Mouse (Mus musculus) G1E (cell line): ENCODE measurements around the gene Urad. TPM values are rescaled to one million over a fixed set of nuclear protein-coding genes. Genes with fewer than 3 reads are reported as not detected.

Experiments
- ATAC-seq: 2 replicates; pipeline ENCODE4 v1.8.0; 2016; ENCODE audit warnings: mild to moderate bottlenecking; ENCODE audit not compliant: insufficient number of reproducible peaks, poor library complexity, low FRiP score, severe bottlenecking; ENCODE audit errors: extremely low read depth
- DNase-seq: peaks from one replicate; pipeline ENCODE4 v3.0.0; 2012; ENCODE audit warnings: low spot score
- H3K27me3 ChIP-seq: 2 replicates; pipeline ENCODE4 v1.6.1; 2012; ENCODE audit warnings: mild to moderate bottlenecking, low read length, inconsistent platforms; ENCODE audit not compliant: insufficient read depth
- H3K36me3 ChIP-seq: replicated peaks from 2 replicates; pipeline ENCODE3; 2012; ENCODE audit warnings: mild to moderate bottlenecking, inconsistent platforms
- H3K4me1 ChIP-seq: 2 replicates; pipeline ENCODE4 v1.6.1; 2012; ENCODE audit warnings: low read depth, low read length, inconsistent platforms, mixed read lengths; ENCODE audit not compliant: insufficient read depth
- H3K4me3 ChIP-seq: 2 replicates; pipeline ENCODE4 v1.5.1; 2012; ENCODE audit warnings: low read depth, mild to moderate bottlenecking, inconsistent platforms, low read length, moderate library complexity, mixed read lengths
- H3K9me3 ChIP-seq: replicated peaks from 2 replicates; pipeline ENCODE4 v1.6.1; 2012; ENCODE audit warnings: inconsistent platforms
- CTCF ChIP-seq: IDR thresholded peaks from 2 replicates; pipeline ENCODE4 v1.5.1; 2012; ENCODE audit warnings: low read depth, low read length, inconsistent platforms, mixed read lengths
- GATA1 ChIP-seq: IDR thresholded peaks from 2 replicates; pipeline ENCODE4 v1.6.1; 2012; ENCODE audit warnings: borderline replicate concordance, low read length, inconsistent platforms, mixed read lengths
- GATA2 ChIP-seq: IDR thresholded peaks from 2 replicates; pipeline ENCODE4 v1.6.1; 2012; ENCODE audit warnings: low read depth, low read length, inconsistent platforms, borderline replicate concordance
- POLR2AphosphoS5 ChIP-seq: IDR thresholded peaks from 2 replicates; pipeline ENCODE4 v1.6.1; 2012; ENCODE audit warnings: low read depth, low read length, inconsistent platforms; ENCODE audit not compliant: insufficient replicate concordance
- TAL1 ChIP-seq: conservative IDR thresholded peaks from 2 replicates; pipeline ENCODE4 v1.6.1; 2012; ENCODE audit warnings: low read depth, low read length, inconsistent platforms, mixed read lengths
- polyA plus RNA-seq: library from polyadenylated mRNA; stranded (reverse); fragments of >175 nt; gene quantifications from 2 replicates; pipeline ENCODE4 v1.2.3, GENCODE M21; 2012
- total RNA-seq, 2 experiments: library from RNA; stranded (forward) in 1 of 2; stranded (reverse) in 1 of 2; fragments of 200-1000 nt in 1 of 2; fragments of >200 nt in 1 of 2; fragmentation: Nextera tagmentation in 1 of 2; gene quantifications; 2 replicates each; pipeline ENCODE4 v1.2.3; 2014 to 2017

Gene Urad
- total and polyA plus RNA-seq, 3 experiments = not detected

- Histone ChIP-seq H3K36me3 (no peaks in the 10 kb centered on the region), H3K27me3 (peaks cover 50% of the 10 kb centered on the region), H3K9me3 (peaks cover 11% of the 10 kb centered on the region), H3K4me1 (no peaks in the 10 kb centered on the region), H3K4me3 (no peak within 1 kb of the TSS)
- TF ChIP-seq GATA1 = no peak
- no peak for TF ChIP-seq POLR2AphosphoS5
- TF ChIP-seq TAL1 = no peak
- TF ChIP-seq CTCF = no peak
- TF ChIP-seq GATA2 = no peak
- DNase-seq (no peak), ATAC-seq (no peak)
Measured at GRCm38 (mm10) chr5:147306638-147307397, 15.4 kb downstream of the Urad start, which contains the start of gene Cdx2. Gene Cdx2, minus strand, starts transcription at chr5:147307270.

GRCm38 (mm10) chr5:147305856-147306637 is 16.2 kb downstream of the Urad start:
- H3K27me3 ChIP-seq = peaks cover 57% of the 10 kb centered on the region
- no peak for DNase-seq
- peaks cover 11% of the 10 kb centered on the region for H3K9me3 ChIP-seq
- TF ChIP-seq GATA1 = no peak
- no peak for TF ChIP-seq GATA2
- TF ChIP-seq TAL1 = no peak
- TF ChIP-seq POLR2AphosphoS5 = no peak
- no peak for TF ChIP-seq CTCF
- no peaks in the 10 kb centered on the region for H3K4me1 ChIP-seq
- ATAC-seq = no peak
- H3K4me3 ChIP-seq = no peak overlapping the region
- no peaks in the 10 kb centered on the region for H3K36me3 ChIP-seq

DNA sequence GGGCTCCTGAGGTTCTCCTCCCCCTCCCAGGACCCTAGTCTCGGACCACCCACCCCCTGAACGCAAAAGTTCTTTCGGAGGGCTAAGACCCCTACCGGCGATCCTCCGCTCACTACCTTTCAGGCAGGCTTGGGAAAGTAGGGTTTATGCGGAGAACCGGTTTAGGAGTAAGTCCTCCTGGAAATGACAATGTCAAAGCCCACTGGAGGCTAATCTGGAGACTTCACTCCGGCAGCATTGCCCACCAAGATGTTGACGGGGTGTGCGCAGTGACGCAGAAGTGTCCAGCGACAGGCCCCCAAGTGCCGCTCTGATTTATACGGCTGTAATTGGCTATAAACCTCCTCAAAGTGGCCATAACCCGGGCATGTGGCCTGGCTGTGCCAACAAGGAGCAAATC is 17.1 kb downstream of the Urad start:
- no peak for TF ChIP-seq POLR2AphosphoS5
- TF ChIP-seq TAL1 = no peak
- no peak for TF ChIP-seq GATA2
- no peak for TF ChIP-seq CTCF
- no peak for TF ChIP-seq GATA1
- H3K4me1 ChIP-seq = no peaks in the 10 kb centered on the region
- peaks cover 65% of the 10 kb centered on the region for H3K27me3 ChIP-seq
- peaks cover 11% of the 10 kb centered on the region for H3K9me3 ChIP-seq
- H3K36me3 ChIP-seq = no peaks in the 10 kb centered on the region
- DNase-seq (no peak), ATAC-seq (no peak)
- H3K4me3 ChIP-seq = no peak overlapping the region

GRCm38 (mm10) chr5:147304276-147305155 is 17.7 kb downstream of the Urad start:
- no peaks in the 10 kb centered on the region for H3K36me3 ChIP-seq
- peaks cover 70% of the 10 kb centered on the region for H3K27me3 ChIP-seq
- no peak for DNase-seq
- H3K9me3 ChIP-seq = peaks cover 11% of the 10 kb centered on the region
- no peak for TF ChIP-seq GATA1
- TF ChIP-seq POLR2AphosphoS5 = no peak
- no peak for TF ChIP-seq GATA2
- no peak for TF ChIP-seq CTCF
- no peak for TF ChIP-seq TAL1
- H3K4me1 ChIP-seq = no peaks in the 10 kb centered on the region
- no peak for ATAC-seq
- H3K4me3 ChIP-seq = no peak overlapping the region

DNA sequence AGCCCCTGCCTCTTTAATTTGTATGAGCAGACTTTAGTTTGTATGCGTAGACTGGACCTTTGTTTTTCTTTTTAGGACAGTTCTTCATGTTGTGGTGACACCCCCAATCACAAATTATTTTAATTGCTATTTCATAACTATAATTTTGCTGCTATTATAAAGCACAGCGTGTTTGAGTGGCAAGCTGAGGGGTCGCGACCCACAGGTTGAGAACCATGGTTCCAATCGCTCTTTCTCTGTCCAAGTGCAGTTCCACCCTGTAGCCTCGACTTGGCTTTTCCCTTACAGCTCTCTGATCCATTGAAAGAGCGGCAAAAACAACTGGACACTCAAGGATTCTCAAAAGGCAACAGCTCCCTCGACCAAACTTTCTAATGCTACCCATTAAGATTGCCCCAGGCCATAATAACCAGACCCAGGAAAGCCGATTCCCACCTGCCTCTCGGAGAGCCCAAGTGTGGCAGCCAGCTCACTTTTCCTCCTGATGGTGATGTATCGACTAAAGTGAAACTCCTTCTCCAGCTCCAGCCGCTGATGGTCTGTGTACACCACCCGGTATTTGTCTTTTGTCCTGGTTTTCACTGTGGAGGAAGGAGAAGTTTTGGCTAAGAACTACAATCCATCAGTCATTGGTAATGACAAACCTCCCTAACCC is 19.4 kb downstream of the Urad start:
- Histone ChIP-seq H3K4me1 (no peaks in the 10 kb centered on the region), H3K4me3 (no peak overlapping the region), H3K36me3 (no peaks in the 10 kb centered on the region), H3K9me3 (peaks cover 11% of the 10 kb centered on the region), H3K27me3 (peaks cover 76% of the 10 kb centered on the region)
- ATAC-seq = no peak
- TF ChIP-seq TAL1 = no peak
- no peak for TF ChIP-seq GATA1
- TF ChIP-seq POLR2AphosphoS5 = no peak
- TF ChIP-seq GATA2 = no peak
- no peak for TF ChIP-seq CTCF
- no peak for DNase-seq
